In genomic region chr14:30046976-30047375, GRCm38 (mm10) we compare ENCODE assay signal across 20 mouse cellular contexts. TPM values are rescaled to one million over a fixed set of nuclear protein-coding genes. Genes with fewer than 3 reads are reported as not detected.
"Had no signal": no experiment of that assay in that cellular context is flagged by ENCODE, and none has a peak within 500 bp of the region (broad histone marks: within the 10 kb centered on the region; RNA-seq: fewer than 3 reads in every experiment).

No protein-coding gene starts in this region.

- DNase-seq: lung, adult 18-20 months; lung, embryonic 14.5 days; lung, postnatal 10 days; lung, postnatal 4 days; midbrain, embryonic 14.5 days; retina, postnatal 1 day; right cerebral cortex, adult 18-20 months; right cerebral cortex, postnatal 25 days; right cerebral cortex, postnatal 4 days; spleen, adult 18-20 months; thymus, adult 2 months; thymus, postnatal 25 days; thymus, postnatal 4 days had no signal

- H3K4me3 ChIP-seq: midbrain, embryonic 10.5 days; midbrain, embryonic 12.5 days; myocyte; neural tube, embryonic 13.5 days; neural tube, embryonic 15.5 days had no signal

- H3K4me2 ChIP-seq: lung, embryonic 14.5 days; midbrain, embryonic 12.5 days; neural tube, embryonic 13.5 days; neural tube, embryonic 15.5 days had no signal

- H3K27me3 ChIP-seq: midbrain, embryonic 12.5 days; neural tube, embryonic 13.5 days; neural tube, embryonic 15.5 days had no signal

- H3K9me3 ChIP-seq: midbrain, embryonic 10.5 days; midbrain, embryonic 12.5 days; neural tube, embryonic 13.5 days; neural tube, embryonic 15.5 days had no signal

- H3K9ac ChIP-seq: lung, embryonic 14.5 days; midbrain, embryonic 12.5 days; neural tube, embryonic 13.5 days; neural tube, embryonic 15.5 days had no signal

- H3K4me1 ChIP-seq: midbrain, embryonic 10.5 days; midbrain, embryonic 12.5 days; neural tube, embryonic 13.5 days; neural tube, embryonic 15.5 days had no signal

- ATAC-seq: midbrain, embryonic 16.5 days had no signal

- H3K27ac ChIP-seq: midbrain, embryonic 10.5 days; midbrain, embryonic 12.5 days; neural tube, embryonic 13.5 days; neural tube, embryonic 15.5 days had no signal

- H3K36me3 ChIP-seq: midbrain, embryonic 10.5 days; midbrain, embryonic 12.5 days had no signal

RNA-seq across cellular contexts. Expression of gene Chdh, which starts 38.2 kb away (rescaled TPM):
- polyA plus RNA-seq: midbrain, embryonic 10.5 days; myocyte; neural tube, embryonic 11.5 days had no signal
